ENCODE assay signal across 22 mouse cellular contexts in the genomic region with DNA sequence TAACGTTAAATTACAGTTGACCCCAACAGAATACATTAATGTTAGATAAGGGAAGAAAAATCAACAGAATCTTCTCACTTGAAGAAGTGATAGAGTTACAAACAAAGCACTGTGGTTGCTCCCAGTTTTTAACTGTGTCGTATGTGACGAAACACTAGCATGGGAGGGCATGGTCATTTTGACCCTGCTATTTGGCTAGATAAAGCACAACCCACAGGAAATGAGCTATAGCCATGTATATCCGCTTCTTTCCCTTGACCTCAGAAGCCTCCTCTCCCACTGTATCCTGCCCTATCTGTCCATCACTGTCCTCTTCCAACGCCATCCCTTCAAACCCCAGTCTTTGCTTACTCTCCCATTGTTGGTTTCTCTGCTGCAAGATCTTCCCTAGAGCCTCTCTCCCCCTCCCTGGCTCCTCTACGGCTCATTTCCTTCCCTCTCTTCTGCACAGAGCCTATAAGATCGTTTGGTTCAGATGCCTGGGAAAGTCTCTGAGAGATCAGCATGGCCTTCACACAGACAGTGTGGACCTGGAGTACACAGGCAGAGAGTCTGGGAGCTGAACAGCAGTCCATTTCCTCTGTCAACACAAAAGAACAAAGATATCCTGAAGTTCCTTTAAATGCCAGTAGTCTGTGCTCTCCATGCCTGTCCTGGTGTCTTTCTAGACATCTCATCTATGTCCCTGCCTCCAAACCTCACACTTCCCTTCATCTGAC.
DNase-seq lines count a peak whose midpoint lies in the region; ATAC-seq and TF ChIP-seq lines count a peak whose summit lies in the region.
"Had no signal": no experiment of that assay in that cellular context is flagged by ENCODE, and none has a peak within 500 bp of the region (broad histone marks: within the 10 kb centered on the region; RNA-seq: fewer than 3 reads in every experiment).

No protein-coding gene starts in this region.

- 0 out of 2 replicates have a peak, but pooled peaks cover 3% of the 10 kb centered on the region for H3K4me1 ChIP-seq in heart, embryonic 12.5 days (replicated peaks)
- peaks cover 14% of the 10 kb centered on the region for H3K4me1 ChIP-seq in kidney, embryonic 14.5 days (ENCODE audit: control insufficient read depth, insufficient read depth, low read length)
- peaks cover 4% of the 10 kb centered on the region; the same call in 1 of the 2 replicates for H3K4me1 ChIP-seq in lung, postnatal 0 days (ENCODE audit: insufficient read depth, low read depth, low read length)
- H3K4me1 ChIP-seq in hindbrain, embryonic 10.5 days (replicated peaks) = peaks cover 21% of the 10 kb centered on the region
- H3K4me1 ChIP-seq: hindbrain, embryonic 15.5 days; intestine, embryonic 15.5 days had no signal

- H3K27me3 ChIP-seq in heart, embryonic 12.5 days (replicated peaks) = no peaks in the 10 kb centered on the region
- no peaks in the 10 kb centered on the region for H3K27me3 ChIP-seq in kidney, embryonic 14.5 days (ENCODE audit: control insufficient read depth, insufficient read depth, low read length)
- no peaks in the 10 kb centered on the region for H3K27me3 ChIP-seq in lung, postnatal 0 days (replicated peaks; ENCODE audit: insufficient read depth, low read length)
- H3K27me3 ChIP-seq in hindbrain, embryonic 10.5 days (ENCODE audit: insufficient read depth, poor library complexity, severe bottlenecking) = peaks cover 7% of the 10 kb centered on the region; the same call in 1 of the 2 replicates
- H3K27me3 ChIP-seq: hindbrain, embryonic 15.5 days; intestine, embryonic 15.5 days; limb, embryonic 12.5 days had no signal

- no peak overlapping the region for H3K4me2 ChIP-seq in heart, embryonic 12.5 days
- no peak overlapping the region for H3K4me2 ChIP-seq in kidney, embryonic 14.5 days (replicated peaks; ENCODE audit: low read depth, low read length)
- no peak overlapping the region for H3K4me2 ChIP-seq in lung, postnatal 0 days (replicated peaks; ENCODE audit: low read depth, low read length)
- H3K4me2 ChIP-seq: hindbrain, embryonic 15.5 days; intestine, embryonic 15.5 days; limb, embryonic 12.5 days; midbrain, embryonic 15.5 days had no signal

- no peaks in the 10 kb centered on the region for H3K9me3 ChIP-seq in heart, embryonic 12.5 days (replicated peaks)
- no peaks in the 10 kb centered on the region for H3K9me3 ChIP-seq in kidney, embryonic 14.5 days (ENCODE audit: control insufficient read depth, low read length)
- H3K9me3 ChIP-seq in lung, postnatal 0 days (ENCODE audit: low read length) = no peaks in the 10 kb centered on the region
- no peaks in the 10 kb centered on the region for H3K9me3 ChIP-seq in hindbrain, embryonic 10.5 days
- H3K9me3 ChIP-seq: hindbrain, embryonic 15.5 days; intestine, embryonic 15.5 days; limb, embryonic 12.5 days; midbrain, embryonic 15.5 days had no signal

- peak; percentile 37 for TF ChIP-seq CTCF in lung, postnatal 0 days (IDR thresholded peaks at IDR 0.05)

- no peak overlapping the region for H3K4me3 ChIP-seq in heart, embryonic 12.5 days
- H3K4me3 ChIP-seq in kidney, embryonic 14.5 days (ENCODE audit: low read length) = no peak overlapping the region
- no peak overlapping the region for H3K4me3 ChIP-seq in lung, postnatal 0 days (ENCODE audit: low read depth, low read length)
- no peak overlapping the region for H3K4me3 ChIP-seq in hindbrain, embryonic 10.5 days
- H3K4me3 ChIP-seq: hindbrain, embryonic 15.5 days; intestine, embryonic 15.5 days; limb, embryonic 12.5 days; midbrain, embryonic 15.5 days; myocyte had no signal

- TF ChIP-seq EP300 in lung, postnatal 0 days (IDR thresholded peaks at IDR 0.05) = no peak

- no peak overlapping the region for H3K9ac ChIP-seq in heart, embryonic 12.5 days
- no peak overlapping the region for H3K9ac ChIP-seq in kidney, embryonic 14.5 days (ENCODE audit: low read depth, low read length)
- H3K9ac ChIP-seq in lung, postnatal 0 days (replicated peaks; ENCODE audit: low read depth) = no peak overlapping the region
- H3K9ac ChIP-seq: hindbrain, embryonic 15.5 days; intestine, embryonic 15.5 days; limb, embryonic 12.5 days; midbrain, embryonic 15.5 days had no signal

- no peak for ATAC-seq in heart, embryonic 12.5 days (ENCODE audit: insufficient number of reproducible peaks, low FRiP score)
- ATAC-seq in kidney, embryonic 14.5 days (ENCODE audit: low FRiP score, low TSS enrichment) = peak; percentile 60
- peak; percentile 71 for ATAC-seq in lung, postnatal 0 days
- ATAC-seq: forebrain, embryonic 16.5 days; intestine, embryonic 15.5 days; midbrain, embryonic 15.5 days had no signal

- H3K27ac ChIP-seq in heart, embryonic 12.5 days (ENCODE audit: poor library complexity, severe bottlenecking) = no peak overlapping the region
- H3K27ac ChIP-seq in kidney, embryonic 14.5 days (ENCODE audit: low read depth, low read length) = no peak overlapping the region
- H3K27ac ChIP-seq in lung, postnatal 0 days (ENCODE audit: low read length) = no peak overlapping the region
- H3K27ac ChIP-seq in hindbrain, embryonic 10.5 days = no peak overlapping the region
- H3K27ac ChIP-seq: hindbrain, embryonic 15.5 days; intestine, embryonic 15.5 days; limb, embryonic 12.5 days; midbrain, embryonic 15.5 days had no signal

- no peaks in the 10 kb centered on the region for H3K36me3 ChIP-seq in heart, embryonic 12.5 days
- H3K36me3 ChIP-seq in kidney, embryonic 14.5 days (ENCODE audit: control insufficient read depth, insufficient read depth, low read length) = no peaks in the 10 kb centered on the region
- no peaks in the 10 kb centered on the region for H3K36me3 ChIP-seq in lung, postnatal 0 days (ENCODE audit: insufficient read depth, low read length)
- no peaks in the 10 kb centered on the region for H3K36me3 ChIP-seq in hindbrain, embryonic 10.5 days
- H3K36me3 ChIP-seq: G1E; hindbrain, embryonic 15.5 days; intestine, embryonic 15.5 days; limb, embryonic 12.5 days; midbrain, embryonic 15.5 days had no signal

- DNase-seq in heart, adult 11 months = peak; percentile 52
- DNase-seq in kidney, postnatal 4 days = no peak
- peak; percentile 13 for DNase-seq in lung, postnatal 0 days (ENCODE audit: low spot score)
- DNase-seq in lung, postnatal 14 days = no peak
- no peak for DNase-seq in adrenal gland, postnatal 36 days
- DNase-seq in hindbrain, embryonic 10.5 days (ENCODE audit: low spot score) = no peak
- DNase-seq: adrenal gland, postnatal 14 days; cerebellum, adult 11 months; cerebellum, postnatal 10 days; embryo, embryonic 11 days; gastrocnemius, postnatal 36 days; heart, postnatal 36 days; thymus, postnatal 14 days had no signal

- 45% methylated on average over 7 of the region's 7 CpGs for WGBS in heart, embryonic 12.5 days
- 12% methylated on average over 7 of the region's 7 CpGs for WGBS in kidney, embryonic 14.5 days
- WGBS in lung, postnatal 0 days = 36% methylated on average over 7 of the region's 7 CpGs
- 61% methylated on average over 7 of the region's 7 CpGs for WGBS in hindbrain, embryonic 10.5 days

Comparison
In these comparisons a context has a peak if more than half of its experiments do, and no peak if none do; other contexts are left out.
1. DNase-seq: peak in heart, adult 11 months (single experiment) and lung, postnatal 0 days (single experiment); none in kidney, postnatal 4 days (0 of 2), lung, postnatal 14 days (single experiment), adrenal gland, postnatal 36 days (0 of 2) and hindbrain, embryonic 10.5 days (single experiment).